Mouse (Mus musculus) testis, adult 2 months (tissue): Measurements from ENCODE around the gene Ust.

Source experiments
- CTCF ChIP-seq: fragments of 200-500 bp; IDR thresholded peaks from 2 replicates; pipeline ENCODE4 v1.5.1; 2012; ENCODE audit warnings: low read depth, mild to moderate bottlenecking, inconsistent platforms, low read length, moderate library complexity; ENCODE audit not compliant: control insufficient read depth, insufficient read depth, insufficient replicate concordance
- POLR2A ChIP-seq: fragments of 200-500 bp; IDR thresholded peaks from 2 replicates; pipeline ENCODE4 v1.6.1; 2012; ENCODE audit warnings: low read depth, mild to moderate bottlenecking, inconsistent platforms, low read length, moderate library complexity; ENCODE audit not compliant: control insufficient read depth

DNA sequence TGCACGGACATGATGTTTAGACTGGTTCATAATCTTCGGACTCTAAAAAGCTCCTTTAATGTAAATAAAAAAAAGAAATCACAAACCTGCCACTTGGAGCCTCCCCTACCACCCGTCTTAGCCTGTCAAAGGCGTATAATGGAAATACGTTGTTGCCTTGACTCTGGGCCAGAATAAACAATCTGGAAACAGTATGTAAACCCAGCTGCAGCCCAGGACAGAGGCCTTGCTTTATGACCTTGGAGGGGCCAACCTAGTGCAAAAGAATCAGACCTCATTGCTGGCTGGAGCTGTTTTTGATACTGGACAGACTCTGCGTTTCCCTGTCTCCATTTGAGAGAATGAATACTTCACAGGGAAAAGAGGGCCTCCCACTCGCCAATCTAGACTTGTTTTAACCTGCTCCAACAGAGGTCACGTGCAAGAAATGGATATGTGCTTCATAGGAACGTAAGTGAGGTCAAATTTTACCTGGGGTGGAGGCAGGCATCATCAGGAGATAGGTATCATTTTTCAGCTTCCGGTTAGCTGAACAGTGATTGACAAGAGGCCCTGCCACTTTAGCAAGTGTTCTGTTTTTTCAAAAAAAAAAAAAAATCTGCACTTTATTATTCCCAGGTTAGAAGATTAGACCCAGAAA, 305.2 kb downstream of the Ust start:
- TF ChIP-seq CTCF (no peak), POLR2A (no peak)
